In the genomic region with DNA sequence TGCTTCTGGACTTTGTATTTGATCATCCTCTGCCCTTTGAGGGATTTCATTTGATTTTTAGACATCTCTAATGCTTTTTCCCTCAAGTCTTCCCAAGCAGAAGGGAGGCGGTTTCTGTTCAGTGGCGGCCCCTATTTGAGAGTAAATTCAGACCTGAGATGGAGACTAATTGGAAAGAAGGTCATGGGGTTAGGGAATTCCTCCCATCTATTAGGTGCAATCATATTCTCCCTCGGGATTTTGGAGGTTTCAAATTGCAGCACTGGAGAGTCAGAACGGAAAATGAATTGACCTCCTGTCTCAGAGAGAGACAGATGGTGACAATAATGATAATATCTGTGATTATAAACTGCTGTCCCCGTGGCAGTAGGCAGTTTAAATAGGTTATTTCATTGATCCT, we compare ENCODE assay signal across 21 mouse cellular contexts.
DNase-seq lines count a peak whose midpoint lies in the region; ATAC-seq and TF ChIP-seq lines count a peak whose summit lies in the region.
"Had no signal": no experiment of that assay in that cellular context is flagged by ENCODE, and none has a peak within 500 bp of the region (broad histone marks: within the 10 kb centered on the region; RNA-seq: fewer than 3 reads in every experiment).

No protein-coding gene starts in this region.

- no peaks in the 10 kb centered on the region for H3K36me3 ChIP-seq in forebrain, embryonic 14.5 days (ENCODE audit: control insufficient read depth, insufficient read depth, low read length)
- no peaks in the 10 kb centered on the region for H3K36me3 ChIP-seq in forebrain, embryonic 13.5 days (ENCODE audit: poor library complexity, severe bottlenecking)
- H3K36me3 ChIP-seq in midbrain, embryonic 14.5 days (ENCODE audit: control insufficient read depth, insufficient read depth, low read length), result no peaks in the 10 kb centered on the region
- no peaks in the 10 kb centered on the region for H3K36me3 ChIP-seq in midbrain, embryonic 13.5 days
- H3K36me3 ChIP-seq: forebrain, embryonic 10.5 days; heart, embryonic 13.5 days; hindbrain, embryonic 15.5 days had no signal

- H3K4me3 ChIP-seq in forebrain, embryonic 14.5 days (ENCODE audit: low read depth, low read length), result no peak overlapping the region
- H3K4me3 ChIP-seq in forebrain, embryonic 13.5 days, result no peak overlapping the region
- H3K4me3 ChIP-seq in midbrain, embryonic 14.5 days (replicated peaks; ENCODE audit: low read depth, low read length), result no peak overlapping the region
- H3K4me3 ChIP-seq in midbrain, embryonic 13.5 days (replicated peaks), result no peak overlapping the region
- no peak overlapping the region for H3K4me3 ChIP-seq in gastrocnemius, adult 2 months
- H3K4me3 ChIP-seq: forebrain, embryonic 10.5 days; heart, embryonic 13.5 days; hindbrain, embryonic 15.5 days had no signal

- no peak overlapping the region for H3K9ac ChIP-seq in forebrain, embryonic 14.5 days (ENCODE audit: low read length)
- no peak overlapping the region for H3K9ac ChIP-seq in forebrain, embryonic 13.5 days
- no peak overlapping the region for H3K9ac ChIP-seq in midbrain, embryonic 14.5 days (replicated peaks; ENCODE audit: low read length)
- H3K9ac ChIP-seq in midbrain, embryonic 13.5 days (replicated peaks), result no peak overlapping the region
- H3K9ac ChIP-seq: heart, embryonic 13.5 days; hindbrain, embryonic 15.5 days had no signal

- intact Hi-C loops in gastrocnemius, adult 2 months (cut with DNase I), result no loop called here

- TF ChIP-seq CTCF in gastrocnemius, adult 2 months (IDR thresholded peaks at IDR 0.05), result no peak

- H3K9me3 ChIP-seq in forebrain, embryonic 14.5 days (replicated peaks; ENCODE audit: control insufficient read depth, low read length), result no peaks in the 10 kb centered on the region
- H3K9me3 ChIP-seq in forebrain, embryonic 13.5 days (replicated peaks), result peaks cover 6% of the 10 kb centered on the region
- H3K9me3 ChIP-seq in midbrain, embryonic 14.5 days (ENCODE audit: control insufficient read depth, low read length), result no peaks in the 10 kb centered on the region
- no peaks in the 10 kb centered on the region; the same call in 1 of the 2 replicates for H3K9me3 ChIP-seq in midbrain, embryonic 13.5 days
- H3K9me3 ChIP-seq: heart, embryonic 13.5 days; hindbrain, embryonic 15.5 days had no signal

- peak; percentile 41 for DNase-seq in forebrain, embryonic 14.5 days (ENCODE audit: low spot score)
- peak; percentile 41 for DNase-seq in midbrain, embryonic 14.5 days
- DNase-seq in embryo, embryonic 9.5 days (ENCODE audit: extremely low spot score), result peak; percentile 28
- DNase-seq in gastrocnemius, adult 2 months, result no peak
- DNase-seq: adrenal gland, postnatal 14 days; cerebellum, adult 9-10 months; gastrocnemius, postnatal 10 days; heart, adult 18-20 months; heart, postnatal 14 days; kidney, adult 2 months; lung, postnatal 4 days; right cerebral cortex, postnatal 4 days; thymus, adult 18-20 months; thymus, postnatal 36 days had no signal

- WGBS in forebrain, embryonic 14.5 days, result 61% methylated on average over 5 of the region's 5 CpGs
- 54% methylated on average over 5 of the region's 5 CpGs for WGBS in forebrain, embryonic 13.5 days
- WGBS in midbrain, embryonic 14.5 days, result 50% methylated on average over 5 of the region's 5 CpGs
- WGBS in midbrain, embryonic 13.5 days, result 43% methylated on average over 5 of the region's 5 CpGs

- no peaks in the 10 kb centered on the region for H3K27me3 ChIP-seq in forebrain, embryonic 14.5 days (replicated peaks; ENCODE audit: control insufficient read depth, insufficient read depth, low read length)
- no peaks in the 10 kb centered on the region for H3K27me3 ChIP-seq in forebrain, embryonic 13.5 days
- H3K27me3 ChIP-seq in midbrain, embryonic 14.5 days (ENCODE audit: control insufficient read depth, insufficient read depth, low read length), result no peaks in the 10 kb centered on the region
- no peaks in the 10 kb centered on the region for H3K27me3 ChIP-seq in midbrain, embryonic 13.5 days
- H3K27me3 ChIP-seq: heart, embryonic 13.5 days; hindbrain, embryonic 15.5 days had no signal

- H3K27ac ChIP-seq in forebrain, embryonic 14.5 days (ENCODE audit: low read depth, low read length), result no peak overlapping the region
- H3K27ac ChIP-seq in forebrain, embryonic 13.5 days, result no peak overlapping the region
- H3K27ac ChIP-seq in midbrain, embryonic 14.5 days (replicated peaks; ENCODE audit: low read depth, low read length), result no peak overlapping the region
- no peak overlapping the region for H3K27ac ChIP-seq in midbrain, embryonic 13.5 days
- no peak overlapping the region for H3K27ac ChIP-seq in gastrocnemius, adult 2 months
- H3K27ac ChIP-seq: forebrain, embryonic 10.5 days; heart, embryonic 13.5 days; hindbrain, embryonic 15.5 days; kidney, postnatal 0 days had no signal

- no peak overlapping the region for H3K4me2 ChIP-seq in forebrain, embryonic 14.5 days (ENCODE audit: low read length)
- no peak overlapping the region for H3K4me2 ChIP-seq in forebrain, embryonic 13.5 days
- H3K4me2 ChIP-seq in midbrain, embryonic 14.5 days (ENCODE audit: low read length), result no peak overlapping the region
- no peak overlapping the region for H3K4me2 ChIP-seq in midbrain, embryonic 13.5 days (replicated peaks)
- H3K4me2 ChIP-seq: heart, embryonic 13.5 days; hindbrain, embryonic 15.5 days had no signal

- no peak for ATAC-seq in forebrain, embryonic 14.5 days
- no peak for ATAC-seq in forebrain, embryonic 13.5 days
- ATAC-seq in midbrain, embryonic 14.5 days (ENCODE audit: low FRiP score, low TSS enrichment), result no peak
- no peak for ATAC-seq in midbrain, embryonic 13.5 days
- ATAC-seq in erythroid progenitor cell, adult 5-6 weeks (replicated peaks; ENCODE audit: low FRiP score, poor library complexity, severe bottlenecking), result no peak

- no peaks in the 10 kb centered on the region for H3K4me1 ChIP-seq in forebrain, embryonic 14.5 days (ENCODE audit: control insufficient read depth, insufficient read depth, low read length)
- no peaks in the 10 kb centered on the region for H3K4me1 ChIP-seq in forebrain, embryonic 13.5 days
- H3K4me1 ChIP-seq in midbrain, embryonic 14.5 days (ENCODE audit: control insufficient read depth, insufficient read depth, low read length), result no peaks in the 10 kb centered on the region
- H3K4me1 ChIP-seq in midbrain, embryonic 13.5 days (replicated peaks), result peaks cover 5% of the 10 kb centered on the region
- H3K4me1 ChIP-seq: heart, embryonic 13.5 days; hindbrain, embryonic 15.5 days had no signal
